ENCODE assay signal across 8 mouse cellular contexts in genomic region chr6:48628808-48629660, GRCm38 (mm10). TPM values are rescaled to one million over a fixed set of nuclear protein-coding genes. Genes with fewer than 3 reads are reported as not detected.
DNase-seq lines count a peak whose midpoint lies in the region; ATAC-seq lines count a peak whose summit lies in the region.

No protein-coding gene starts in this region.

- no peak overlapping the region for H3K27ac ChIP-seq in embryonic facial prominence, embryonic 11.5 days (replicated peaks; ENCODE audit: low read depth, low read length)
- H3K27ac ChIP-seq in hindbrain, embryonic 16.5 days (ENCODE audit: low read depth, low read length): peak overlapping the region; percentile 69
- no peak overlapping the region for H3K27ac ChIP-seq in limb, embryonic 11.5 days (replicated peaks; ENCODE audit: low read depth, low read length)
- H3K27ac ChIP-seq in neural tube, embryonic 11.5 days (ENCODE audit: low read depth, low read length): no peak overlapping the region

- WGBS in embryonic facial prominence, embryonic 11.5 days: 13% methylated on average over 54 of the region's 54 CpGs
- WGBS in hindbrain, embryonic 16.5 days: 5% methylated on average over 54 of the region's 54 CpGs
- 9% methylated on average over 54 of the region's 54 CpGs for WGBS in limb, embryonic 11.5 days
- WGBS in neural tube, embryonic 11.5 days: 13% methylated on average over 54 of the region's 54 CpGs

- H3K9ac ChIP-seq in embryonic facial prominence, embryonic 11.5 days (replicated peaks; ENCODE audit: low read length): peak overlapping the region; percentile 45
- peak overlapping the region; percentile 75 for H3K9ac ChIP-seq in hindbrain, embryonic 16.5 days (ENCODE audit: low read depth, low read length)
- H3K9ac ChIP-seq in limb, embryonic 11.5 days (ENCODE audit: low read length): peak overlapping the region; percentile 49; the same call in 1 of the 2 replicates
- peak overlapping the region; percentile 48 for H3K9ac ChIP-seq in neural tube, embryonic 11.5 days (ENCODE audit: low read length)

- DNase-seq in adrenal gland, postnatal 10 days: peak; percentile 38
- no peak for DNase-seq in adrenal gland, adult 18-20 months (ENCODE audit: low spot score in 2 of 2)
- DNase-seq in Muller cell, postnatal 12 days (ENCODE audit: inconsistent ontology term): peak; percentile 38
- DNase-seq in embryonic facial prominence, embryonic 11.5 days (ENCODE audit: low spot score): peak; percentile 37
- no peak for DNase-seq in limb, embryonic 11.5 days (ENCODE audit: low spot score)
- DNase-seq in neural tube, embryonic 11.5 days (ENCODE audit: low spot score): peak; percentile 56
- DNase-seq in thymus, postnatal 25 days: peak; percentile 51

- H3K4me2 ChIP-seq in embryonic facial prominence, embryonic 11.5 days (ENCODE audit: low read depth, low read length): peak overlapping the region; percentile 85
- peak overlapping the region; percentile 89 for H3K4me2 ChIP-seq in hindbrain, embryonic 16.5 days (ENCODE audit: low read length)
- peak overlapping the region; percentile 85 for H3K4me2 ChIP-seq in limb, embryonic 11.5 days (ENCODE audit: low read depth, severe bottlenecking)
- H3K4me2 ChIP-seq in neural tube, embryonic 11.5 days (ENCODE audit: low read depth): peak overlapping the region; percentile 64

- peak overlapping the region; percentile 36 for H3K4me3 ChIP-seq in embryonic facial prominence, embryonic 11.5 days (ENCODE audit: low read depth, low read length)
- peak overlapping the region; percentile 52 for H3K4me3 ChIP-seq in hindbrain, embryonic 16.5 days (ENCODE audit: low read length)
- H3K4me3 ChIP-seq in limb, embryonic 11.5 days (ENCODE audit: low read depth, low read length): peak overlapping the region; percentile 35
- H3K4me3 ChIP-seq in neural tube, embryonic 11.5 days (ENCODE audit: low read depth, low read length): peak overlapping the region; percentile 35

- no peaks in the 10 kb centered on the region for H3K36me3 ChIP-seq in embryonic facial prominence, embryonic 11.5 days (replicated peaks; ENCODE audit: control insufficient read depth, insufficient read depth, low read depth, low read length)
- no peaks in the 10 kb centered on the region for H3K36me3 ChIP-seq in hindbrain, embryonic 16.5 days (ENCODE audit: control insufficient read depth, insufficient read depth, low read length)
- H3K36me3 ChIP-seq in limb, embryonic 11.5 days (ENCODE audit: control insufficient read depth, insufficient read depth, low read length): no peaks in the 10 kb centered on the region
- H3K36me3 ChIP-seq in neural tube, embryonic 11.5 days (ENCODE audit: control insufficient read depth, insufficient read depth, low read length): no peaks in the 10 kb centered on the region

- no peaks in the 10 kb centered on the region for H3K9me3 ChIP-seq in embryonic facial prominence, embryonic 11.5 days (replicated peaks; ENCODE audit: control insufficient read depth, low read length)
- no peaks in the 10 kb centered on the region for H3K9me3 ChIP-seq in hindbrain, embryonic 16.5 days (ENCODE audit: control insufficient read depth, low read length)
- H3K9me3 ChIP-seq in limb, embryonic 11.5 days (ENCODE audit: control insufficient read depth, low read length): no peaks in the 10 kb centered on the region
- no peaks in the 10 kb centered on the region for H3K9me3 ChIP-seq in neural tube, embryonic 11.5 days (ENCODE audit: control insufficient read depth, low read length)

- no peak for ATAC-seq in embryonic facial prominence, embryonic 11.5 days (replicated peaks; ENCODE audit: insufficient number of reproducible peaks, low FRiP score, low TSS enrichment, low read depth)
- peak; percentile 75 for ATAC-seq in hindbrain, embryonic 16.5 days
- no peak for ATAC-seq in limb, embryonic 11.5 days (ENCODE audit: insufficient number of reproducible peaks, low FRiP score, low TSS enrichment, low read depth)
- ATAC-seq in neural tube, embryonic 11.5 days (ENCODE audit: insufficient read depth, low FRiP score, low TSS enrichment): peak; percentile 31; the same call in 1 of the 2 replicates

- peaks cover 17% of the 10 kb centered on the region for H3K27me3 ChIP-seq in embryonic facial prominence, embryonic 11.5 days (ENCODE audit: control insufficient read depth, insufficient read depth, low read length)
- H3K27me3 ChIP-seq in hindbrain, embryonic 16.5 days (replicated peaks; ENCODE audit: control insufficient read depth, insufficient read depth, low read length): peaks cover 6% of the 10 kb centered on the region
- peaks cover 26% of the 10 kb centered on the region for H3K27me3 ChIP-seq in limb, embryonic 11.5 days (ENCODE audit: control insufficient read depth, insufficient read depth, low read length)
- H3K27me3 ChIP-seq in neural tube, embryonic 11.5 days (ENCODE audit: control insufficient read depth, insufficient read depth, low read length): peaks cover 29% of the 10 kb centered on the region; the same call in 1 of the 2 replicates

- H3K4me1 ChIP-seq in embryonic facial prominence, embryonic 11.5 days (ENCODE audit: control insufficient read depth, insufficient read depth, low read length): no peaks in the 10 kb centered on the region
- H3K4me1 ChIP-seq in hindbrain, embryonic 16.5 days (ENCODE audit: control insufficient read depth, insufficient read depth, low read depth, low read length): peaks cover 13% of the 10 kb centered on the region
- H3K4me1 ChIP-seq in limb, embryonic 11.5 days (ENCODE audit: control insufficient read depth, insufficient read depth, low read length): peaks cover 5% of the 10 kb centered on the region
- H3K4me1 ChIP-seq in neural tube, embryonic 11.5 days (ENCODE audit: control insufficient read depth, insufficient read depth, low read length): peaks cover 9% of the 10 kb centered on the region; the same call in 1 of the 2 replicates

RNA-seq across cellular contexts. Expression of gene AI854703, which starts 2.5 kb away (rescaled TPM):
- 1 to 10 TPM; 1.7 to 3.6 TPM for total RNA-seq in adrenal gland, postnatal 10 days (2021)
- 1 to 10 TPM; 2.6 to 3.0 TPM for total RNA-seq in adrenal gland, adult 18-20 months (2021)
- 0.69 and 0.71 TPM in 2 replicates for polyA plus RNA-seq in embryonic facial prominence, embryonic 11.5 days (2014; fragmentation: Nextera tagmentation; extraction: Ambion mirVana)
- 31.7 and 34.3 TPM in 2 replicates for polyA plus RNA-seq in hindbrain, embryonic 16.5 days (2015; fragmentation: Nextera tagmentation; extraction: Ambion mirVana)
- polyA plus RNA-seq in limb, embryonic 11.5 days (2014; fragmentation: Nextera tagmentation; extraction: Ambion mirVana): 0.71 and 0.83 TPM in 2 replicates
- 1.6 TPM in 2 replicates for polyA plus RNA-seq in neural tube, embryonic 11.5 days (2014; fragmentation: Nextera tagmentation; extraction: Ambion mirVana)

RNA-seq across cellular contexts. Expression of gene Gimap8, which starts 18.0 kb away (rescaled TPM):
- total RNA-seq in adrenal gland, postnatal 10 days (2021): 10 to 100 TPM; 11.7 to 14.8 TPM
- 10 to 100 TPM in 1 of 2 experiments, 1 to 10 TPM in 1; 9.2 to 10.9 TPM for total RNA-seq in adrenal gland, adult 18-20 months (2021)
- polyA plus RNA-seq in embryonic facial prominence, embryonic 11.5 days (2014; fragmentation: Nextera tagmentation; extraction: Ambion mirVana): 0.20 and 0.25 TPM in 2 replicates
- polyA plus RNA-seq in hindbrain, embryonic 16.5 days (2015; fragmentation: Nextera tagmentation; extraction: Ambion mirVana): 0.59 and 0.71 TPM in 2 replicates
- 0.24 and 0.48 TPM in 2 replicates for polyA plus RNA-seq in limb, embryonic 11.5 days (2014; fragmentation: Nextera tagmentation; extraction: Ambion mirVana)
- 0.18 and 0.23 TPM in 2 replicates for polyA plus RNA-seq in neural tube, embryonic 11.5 days (2014; fragmentation: Nextera tagmentation; extraction: Ambion mirVana)

RNA-seq across cellular contexts. Expression of gene Zfp775, which starts 27.2 kb away (rescaled TPM):
- total RNA-seq in adrenal gland, postnatal 10 days (2021): 1 to 10 TPM; 6.1 to 6.2 TPM
- total RNA-seq in adrenal gland, adult 18-20 months (2021): 1 to 10 TPM; 8.2 to 9.4 TPM
- polyA plus RNA-seq in embryonic facial prominence, embryonic 11.5 days (2014; fragmentation: Nextera tagmentation; extraction: Ambion mirVana): 7.1 and 7.4 TPM in 2 replicates
- 11.4 and 13.8 TPM in 2 replicates for polyA plus RNA-seq in hindbrain, embryonic 16.5 days (2015; fragmentation: Nextera tagmentation; extraction: Ambion mirVana)
- 9.8 and 9.9 TPM in 2 replicates for polyA plus RNA-seq in limb, embryonic 11.5 days (2014; fragmentation: Nextera tagmentation; extraction: Ambion mirVana)
- 9.3 and 11.0 TPM in 2 replicates for polyA plus RNA-seq in neural tube, embryonic 11.5 days (2014; fragmentation: Nextera tagmentation; extraction: Ambion mirVana)

RNA-seq across cellular contexts. Expression of gene Gm44965, which starts 35.3 kb away (rescaled TPM):
- total RNA-seq in adrenal gland, postnatal 10 days (2021): 1 to 10 TPM in 1 of 2 experiments, not detected in 1; 1.3 TPM
- not detected for total RNA-seq in adrenal gland, adult 18-20 months (2021)
- polyA plus RNA-seq in embryonic facial prominence, embryonic 11.5 days (2014; fragmentation: Nextera tagmentation; extraction: Ambion mirVana): not detected in 2 replicates
- polyA plus RNA-seq in hindbrain, embryonic 16.5 days (2015; fragmentation: Nextera tagmentation; extraction: Ambion mirVana): 0.87 TPM in 1 of 2 replicates, not detected in the other
- not detected in 2 replicates for polyA plus RNA-seq in limb, embryonic 11.5 days (2014; fragmentation: Nextera tagmentation; extraction: Ambion mirVana)
- not detected in 2 replicates for polyA plus RNA-seq in neural tube, embryonic 11.5 days (2014; fragmentation: Nextera tagmentation; extraction: Ambion mirVana)

RNA-seq across cellular contexts. Expression of gene Repin1, which starts 35.4 kb away (rescaled TPM):
- 10 to 100 TPM; 37.6 to 42.0 TPM for total RNA-seq in adrenal gland, postnatal 10 days (2021)
- 10 to 100 TPM; 67.2 to 77.6 TPM for total RNA-seq in adrenal gland, adult 18-20 months (2021)
- polyA plus RNA-seq in embryonic facial prominence, embryonic 11.5 days (2014; fragmentation: Nextera tagmentation; extraction: Ambion mirVana): 33.5 and 34.2 TPM in 2 replicates
- 41.9 and 45.6 TPM in 2 replicates for polyA plus RNA-seq in hindbrain, embryonic 16.5 days (2015; fragmentation: Nextera tagmentation; extraction: Ambion mirVana)
- 42.8 and 46.1 TPM in 2 replicates for polyA plus RNA-seq in limb, embryonic 11.5 days (2014; fragmentation: Nextera tagmentation; extraction: Ambion mirVana)
- 39.8 and 47.5 TPM in 2 replicates for polyA plus RNA-seq in neural tube, embryonic 11.5 days (2014; fragmentation: Nextera tagmentation; extraction: Ambion mirVana)

Comparison
In these comparisons a context has a peak if more than half of its experiments do, and no peak if none do; other contexts are left out.
1. DNase-seq: peak in adrenal gland, postnatal 10 days (single experiment), Muller cell, postnatal 12 days (single experiment), embryonic facial prominence, embryonic 11.5 days (single experiment), neural tube, embryonic 11.5 days (single experiment) and thymus, postnatal 25 days (single experiment); none in adrenal gland, adult 18-20 months (0 of 2) and limb, embryonic 11.5 days (single experiment).
2. ATAC-seq: peak in hindbrain, embryonic 16.5 days (single experiment) and neural tube, embryonic 11.5 days (single experiment); none in embryonic facial prominence, embryonic 11.5 days (single experiment) and limb, embryonic 11.5 days (single experiment).
3. RNA of gene AI854703, which starts 2.5 kb away (polyA plus RNA-seq): 31.7 to 34.3 TPM in hindbrain, embryonic 16.5 days; 1.6 TPM in neural tube, embryonic 11.5 days, 0.71 to 0.83 TPM in limb, embryonic 11.5 days and 0.69 to 0.71 TPM in embryonic facial prominence, embryonic 11.5 days; every median in the first group is over 10 times any median in the second.
4. Peak in every context shown above with its lines, with median percentiles within 50 percentile points of each other: H3K4me2 ChIP-seq, H3K4me3 ChIP-seq and H3K9ac ChIP-seq.